Mouse (Mus musculus): ENCODE measurements around the gene Scyl1.

Gene Scyl1

DNA sequence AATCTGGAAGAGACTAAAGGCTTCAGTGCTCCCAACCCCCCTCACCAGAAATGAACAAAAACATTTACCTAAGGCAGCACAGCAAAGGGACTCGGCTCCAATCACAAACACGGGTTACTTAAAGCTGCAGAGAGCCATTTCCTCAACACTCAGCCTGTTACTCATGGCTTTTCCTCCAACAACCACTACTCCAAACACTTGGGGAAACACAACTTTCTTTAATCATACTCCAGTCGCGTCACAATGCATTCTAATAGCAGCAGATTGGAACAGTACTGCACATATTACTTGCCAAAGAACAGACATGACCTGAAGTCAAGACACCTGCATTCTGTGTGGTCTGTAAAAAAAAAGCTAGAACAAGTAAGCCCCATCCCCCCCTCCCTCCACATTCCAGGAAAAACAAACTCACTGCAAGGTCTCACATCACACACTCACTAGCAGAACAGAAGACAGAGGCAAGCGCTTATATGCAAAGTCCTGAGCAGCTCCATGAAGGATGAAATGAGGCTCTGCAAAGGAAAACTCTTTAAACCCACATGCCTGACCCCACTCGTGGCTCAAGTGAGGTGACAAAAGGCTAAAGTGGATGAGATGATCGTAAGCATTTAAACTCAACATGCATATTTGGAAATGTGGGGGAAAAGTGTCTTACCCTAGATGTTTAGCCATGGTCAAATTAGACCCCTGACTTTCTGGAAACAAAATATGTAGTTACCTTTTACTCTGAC, 26.3 kb upstream of the Scyl1 start:
- CTCF ChIA-PET, result interaction anchor here in 2 of 4 experiments (1.0 to 2.4 kb wide), 7 partner anchors 11 to 248 kb away, joined by 3 to 16 read pairs (median 4); no protein-coding TSS in a partner anchor
- POLR2A ChIA-PET, result interaction anchor here (0.6 to 19.0 kb wide), 37 partner anchors 6 to 444 kb away, joined by 3 to 4129 read pairs (median 10); partner anchors contain the start of genes Frmd8 (in 3 of the 4), Slc25a45 (in 3 of the 4), Tigd3 (in 2 of the 4) and Atg2a (in 1 of the 4)

DNA sequence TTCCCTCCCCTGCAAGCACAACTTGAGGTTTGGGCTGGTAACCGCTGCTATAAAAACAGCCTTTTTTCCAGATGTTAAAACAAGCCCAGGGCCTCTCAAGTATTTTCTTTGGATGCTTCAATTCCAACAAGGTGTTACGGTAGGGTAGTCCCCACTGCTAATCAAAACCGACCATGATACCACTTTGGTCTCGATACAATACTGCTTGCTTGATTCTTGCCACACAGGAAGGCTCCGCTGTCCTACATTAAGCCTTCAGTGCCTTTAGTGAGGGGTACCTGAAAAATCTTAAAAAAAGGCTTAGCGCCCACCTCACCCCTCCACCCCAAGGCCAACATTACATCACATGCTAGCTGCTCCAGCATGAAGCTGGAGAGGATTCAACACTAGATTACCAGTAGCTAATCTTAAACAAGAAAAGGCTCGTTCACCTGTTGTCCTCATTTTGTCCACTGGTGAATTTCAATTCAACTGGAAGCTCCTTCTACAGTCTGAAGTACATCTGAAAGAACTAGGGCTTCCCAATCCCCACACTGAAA, 25.4 kb upstream of the Scyl1 start:
- CTCF ChIA-PET, result interaction anchor here in 2 of 4 experiments (0.9 to 10.7 kb wide), 10 partner anchors 9 to 249 kb away, joined by 3 to 308 read pairs (median 4); partner anchors contain the start of genes Frmd8 (in 1 of the 2) and Slc25a45 (in 1 of the 2)
- POLR2A ChIA-PET, result interaction anchor here (0.7 to 19.0 kb wide), 54 partner anchors 3 to 488 kb away, joined by 3 to 4129 read pairs (median 7); partner anchors contain the start of genes Frmd8 (in 3 of the 4), Slc25a45 (in 3 of the 4), Tigd3 (in 3 of the 4) and Cfl1 (in 2 of the 4)

DNA sequence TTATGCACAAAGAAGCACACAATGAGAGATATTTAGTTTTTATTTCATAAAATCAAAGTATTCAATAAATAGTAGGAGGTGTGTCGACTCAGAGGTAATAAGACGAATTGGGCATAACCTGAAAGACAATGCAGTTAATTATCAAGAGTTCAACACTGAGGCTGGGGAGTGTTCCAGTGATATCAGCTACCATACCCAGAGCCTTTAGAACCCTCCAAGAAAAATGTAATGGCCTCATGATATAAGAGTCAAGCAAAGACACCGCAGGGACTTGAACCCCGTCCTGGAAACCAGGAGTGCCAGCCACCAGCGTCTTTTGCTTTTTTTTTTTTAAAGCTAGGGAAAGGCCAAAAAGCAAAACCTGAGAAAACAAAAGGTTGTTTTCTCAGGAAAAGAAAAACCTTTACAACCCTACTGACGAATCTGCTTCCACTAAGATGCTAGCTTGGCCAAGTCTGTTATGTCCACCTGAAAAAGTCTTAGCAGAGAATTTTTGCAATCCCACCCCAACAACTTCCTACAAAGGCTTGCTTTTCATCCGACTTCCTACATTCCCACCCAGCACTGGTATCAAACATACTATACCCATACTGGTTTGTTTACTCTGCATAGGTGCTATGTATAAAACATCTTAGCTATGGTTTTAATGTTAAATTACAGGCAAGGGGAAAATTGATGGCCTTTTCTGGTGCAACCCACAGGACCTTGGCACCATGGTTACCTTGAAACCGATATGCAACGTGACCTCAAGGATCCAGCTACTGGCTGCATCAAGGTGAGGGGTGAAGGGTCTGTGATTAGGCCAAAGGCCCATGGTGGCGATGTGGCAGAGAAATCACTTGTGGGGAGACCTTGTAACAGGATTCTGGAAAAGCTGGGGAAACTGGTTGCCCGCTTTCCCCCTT, 24.7 kb upstream of the Scyl1 start:
- ChIA-PET POLR2A (interaction anchor here (0.5 to 19.0 kb wide), 68 partner anchors 4 to 1805 kb away, joined by 3 to 4129 read pairs (median 6); partner anchors contain the start of genes Frmd8 (in 3 of the 4), Tigd3 (in 3 of the 4), Cfl1 (in 2 of the 4) and Scyl1 (in 2 of the 4)), CTCF (interaction anchor here (0.6 to 10.7 kb wide), 10 partner anchors 9 to 160 kb away, joined by 3 to 308 read pairs (median 4); partner anchors contain the start of genes Frmd8 (in 1 of the 4) and Slc25a45 (in 1 of the 4))

DNA sequence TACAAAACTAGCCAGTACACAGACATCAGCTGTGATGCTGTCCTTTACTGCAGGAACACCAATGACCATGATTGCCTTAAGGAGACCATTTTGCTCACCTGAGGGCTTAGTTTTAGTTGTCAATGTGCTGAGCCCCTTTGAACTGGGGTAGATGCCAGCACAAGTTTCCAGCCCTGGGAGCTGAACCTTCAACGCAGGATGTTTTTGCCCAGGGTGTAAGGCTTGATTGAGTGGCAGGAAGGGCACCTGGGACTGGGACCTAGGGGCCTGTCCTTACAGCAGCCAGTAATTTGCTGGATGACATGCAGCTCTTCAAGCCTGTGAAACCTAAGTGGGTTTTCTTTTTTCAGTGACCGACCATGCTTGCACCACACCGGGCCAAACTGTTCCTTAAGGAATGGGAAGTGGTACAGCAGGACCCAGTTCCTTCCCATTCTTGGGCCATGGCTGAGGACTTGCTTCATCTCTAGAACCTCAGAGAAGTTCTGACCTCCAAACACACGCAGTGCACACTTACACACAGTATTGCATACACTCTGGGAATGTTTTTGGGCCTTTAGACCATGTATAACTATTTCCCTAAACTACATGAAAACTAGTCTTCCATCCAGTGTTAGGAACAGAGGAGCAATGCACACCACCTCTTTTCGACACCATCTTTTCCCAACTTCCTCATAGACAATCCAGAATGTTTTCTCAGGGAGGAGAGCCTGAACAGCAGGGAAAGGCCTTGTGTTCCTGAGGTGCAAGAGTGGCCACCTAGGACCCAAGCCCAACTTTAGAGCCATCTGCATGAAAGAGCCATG, 23.8 kb upstream of the Scyl1 start:
- POLR2A ChIA-PET, result interaction anchor here (0.5 to 19.0 kb wide), 66 partner anchors 4 to 475 kb away, joined by 3 to 4129 read pairs (median 6); partner anchors contain the start of genes Frmd8 (in 3 of the 4), Slc25a45 (in 3 of the 4), Tigd3 (in 3 of the 4) and Atg2a (in 2 of the 4)
- CTCF ChIA-PET, result interaction anchor here in 3 of 4 experiments (0.6 to 10.7 kb wide), 11 partner anchors 8 to 192 kb away, joined by 3 to 308 read pairs (median 12); partner anchors contain the start of genes Frmd8 (in 1 of the 3) and Slc25a45 (in 1 of the 3)

DNA sequence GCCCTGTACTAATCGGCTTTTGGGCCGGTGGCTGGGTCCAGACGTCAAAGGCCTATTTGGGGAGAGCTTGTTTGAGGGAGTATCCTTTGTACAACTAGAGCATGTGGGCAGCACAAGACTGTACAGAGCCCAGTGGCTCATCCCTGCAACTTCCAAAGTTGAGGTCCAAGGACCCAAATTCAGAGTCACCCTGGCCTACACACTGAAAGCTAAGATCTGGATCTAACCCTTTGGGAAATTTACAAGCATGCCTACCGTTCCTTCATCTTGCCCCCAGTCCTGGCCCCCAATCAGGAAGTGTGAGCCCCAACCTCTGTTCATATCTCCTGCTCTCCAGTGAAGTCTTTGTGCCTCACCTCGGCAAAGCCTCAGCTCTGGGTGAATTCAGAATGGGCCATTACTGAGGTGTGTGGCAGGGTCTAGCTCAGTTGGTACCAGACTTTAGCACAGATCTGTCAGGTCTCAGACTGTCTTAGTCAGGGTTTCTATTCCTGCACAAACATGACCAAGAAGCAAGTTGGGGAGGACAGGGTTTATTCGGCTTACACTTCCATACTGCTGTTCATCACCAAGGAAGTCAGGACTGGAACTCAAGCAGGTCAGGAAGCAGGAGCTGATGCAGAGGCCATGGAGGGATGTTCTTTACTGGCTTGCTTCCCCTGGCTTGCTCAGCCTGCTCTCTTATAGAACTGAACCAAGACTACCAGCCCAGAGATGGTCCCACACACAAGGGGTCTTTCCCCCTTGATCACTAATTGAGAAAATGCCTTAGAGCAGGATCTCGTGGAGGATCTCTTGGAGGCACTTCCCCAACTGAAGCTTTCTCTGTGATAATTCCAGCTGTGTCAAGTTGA, 22.9 kb upstream of the Scyl1 start:
- CTCF ChIA-PET, result interaction anchor here (0.6 to 10.7 kb wide), 40 partner anchors 8 to 482 kb away, joined by 3 to 308 read pairs (median 5); partner anchors contain the start of genes Frmd8 (in 2 of the 4), Slc25a45 (in 2 of the 4), Tigd3 (in 2 of the 4) and Capn1 (in 1 of the 4)
- POLR2A ChIA-PET, result interaction anchor here (0.6 to 19.0 kb wide), 69 partner anchors 3 to 447 kb away, joined by 3 to 4129 read pairs (median 5); partner anchors contain the start of genes Frmd8 (in 3 of the 4), Slc25a45 (in 3 of the 4), Tigd3 (in 3 of the 4) and Cfl1 (in 2 of the 4)

DNA sequence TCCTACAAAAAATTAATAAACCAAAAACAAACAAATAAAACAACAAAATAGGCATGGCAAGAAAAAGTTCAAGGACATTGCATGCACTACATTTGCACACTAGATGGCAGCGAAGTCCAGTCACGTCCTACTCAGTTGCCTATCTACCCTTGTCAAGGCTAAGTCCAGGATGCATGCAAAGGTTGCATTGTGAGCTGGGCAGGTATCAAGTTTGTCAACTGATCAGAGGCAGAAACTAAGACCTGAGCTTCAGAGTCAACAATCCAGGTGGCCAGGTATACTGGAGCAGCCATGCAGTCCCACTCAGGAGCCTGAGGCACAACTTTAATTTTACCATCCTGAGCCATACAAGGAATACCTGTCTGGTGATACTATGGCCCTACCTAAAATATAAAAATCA, 21.9 kb upstream of the Scyl1 start:
- ChIA-PET POLR2A (interaction anchor here (0.6 to 19.0 kb wide), 52 partner anchors 6 to 580 kb away, joined by 3 to 4129 read pairs (median 6); partner anchors contain the start of genes Frmd8 (in 3 of the 4), Slc25a45 (in 3 of the 4), Tigd3 (in 2 of the 4) and Ccdc85b (in 1 of the 4)), CTCF (interaction anchor here (0.6 to 10.7 kb wide), 57 partner anchors 9 to 483 kb away, joined by 3 to 308 read pairs (median 4); partner anchors contain the start of genes Slc25a45 (in 3 of the 4), Frmd8 (in 2 of the 4), Tigd3 (in 2 of the 4) and Capn1 (in 1 of the 4))

DNA sequence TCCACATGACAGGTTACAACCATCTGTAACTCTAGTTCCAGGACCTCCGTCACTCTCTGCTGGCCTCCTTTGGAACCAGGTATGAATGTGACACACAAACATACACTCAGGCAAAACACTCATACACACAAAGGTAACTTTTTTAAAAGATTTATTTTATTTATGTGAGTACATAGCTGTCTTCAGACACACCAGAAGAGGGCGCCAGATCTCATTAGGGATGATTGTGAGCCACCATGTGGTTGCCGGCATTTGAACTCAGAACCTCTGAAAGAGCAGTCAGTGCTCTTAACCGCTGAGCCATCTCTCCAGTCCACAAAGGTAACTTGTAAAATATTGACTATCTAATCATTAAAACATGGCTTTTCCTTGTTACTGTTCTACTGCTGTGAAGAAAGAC, 20.1 kb upstream of the Scyl1 start:
- CTCF ChIA-PET, result interaction anchor here (0.6 to 10.7 kb wide), 15 partner anchors 17 to 340 kb away, joined by 3 to 308 read pairs (median 3); partner anchors contain the start of genes Cdc42ep2 (in 1 of the 4), Frmd8 (in 1 of the 4) and Slc25a45 (in 1 of the 4)
- POLR2A ChIA-PET, result interaction anchor here (0.6 to 19.0 kb wide), 25 partner anchors 8 to 304 kb away, joined by 3 to 4129 read pairs (median 10); partner anchors contain the start of genes Cfl1 (in 1 of the 4), Fam89b (in 1 of the 4), Frmd8 (in 1 of the 4) and Kat5 (in 1 of the 4)

DNA sequence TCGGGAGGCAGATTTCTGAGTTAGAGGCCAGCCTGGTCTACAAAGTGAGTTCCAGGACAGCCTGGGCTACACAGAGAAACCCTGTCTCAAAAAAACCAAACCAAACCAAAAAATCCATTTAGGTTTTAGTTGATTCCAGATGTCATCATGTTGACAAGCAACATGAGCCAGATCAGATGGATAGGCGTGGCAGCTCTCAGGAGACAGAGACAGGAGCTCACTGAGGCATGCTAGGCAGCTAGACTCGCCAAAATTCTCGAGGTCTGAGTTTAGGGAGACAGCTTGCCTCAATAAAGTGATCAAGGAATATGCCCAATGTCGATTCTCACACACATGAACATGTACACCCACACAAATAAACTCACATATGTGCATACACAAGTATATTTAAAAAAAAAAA, 17.8 kb upstream of the Scyl1 start:
- CTCF ChIA-PET, result interaction anchor here (0.6 to 10.7 kb wide), 21 partner anchors 10 to 738 kb away, joined by 3 to 308 read pairs (median 4); partner anchors contain the start of genes Cdc42ep2 (in 1 of the 4), Frmd8 (in 1 of the 4) and Slc25a45 (in 1 of the 4)
- POLR2A ChIA-PET, result interaction anchor here in 3 of 4 experiments (0.6 to 19.0 kb wide), 22 partner anchors 10 to 338 kb away, joined by 3 to 4129 read pairs (median 26); partner anchors contain the start of genes Frmd8 (in 2 of the 3), Mus81 (in 2 of the 3), Slc25a45 (in 2 of the 3) and Tigd3 (in 2 of the 3)

DNA sequence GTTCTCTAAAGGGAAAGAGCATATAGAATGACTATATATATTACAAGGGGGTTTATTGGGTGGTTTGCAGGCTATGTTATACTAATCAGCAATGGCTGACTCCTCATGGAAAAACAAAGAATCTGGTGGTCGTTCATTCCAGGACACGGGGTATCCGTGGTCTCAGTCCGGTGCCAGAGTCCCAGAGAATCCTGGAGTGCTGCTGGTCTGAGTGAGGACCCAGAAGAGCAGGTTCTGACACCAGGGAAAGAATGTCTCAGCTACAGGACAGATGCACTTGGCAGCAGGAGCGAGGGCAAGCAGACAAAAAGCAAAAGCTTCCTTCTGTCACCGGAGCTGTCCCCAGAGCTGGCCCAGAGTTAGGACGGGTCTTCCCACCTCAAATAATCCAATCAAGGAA, 17.4 kb upstream of the Scyl1 start:
- ChIA-PET CTCF (interaction anchor here (0.6 to 10.7 kb wide), 22 partner anchors 29 to 737 kb away, joined by 3 to 308 read pairs (median 12); partner anchors contain the start of genes Cdc42ep2 (in 1 of the 4), Frmd8 (in 1 of the 4), Slc25a45 (in 1 of the 4) and Tigd3 (in 1 of the 4)), POLR2A (interaction anchor here (0.7 to 19.0 kb wide), 24 partner anchors 10 to 339 kb away, joined by 3 to 4129 read pairs (median 26); partner anchors contain the start of genes Frmd8 (in 2 of the 4), Slc25a45 (in 2 of the 4), Cfl1 (in 1 of the 4) and Mus81 (in 1 of the 4))

DNA sequence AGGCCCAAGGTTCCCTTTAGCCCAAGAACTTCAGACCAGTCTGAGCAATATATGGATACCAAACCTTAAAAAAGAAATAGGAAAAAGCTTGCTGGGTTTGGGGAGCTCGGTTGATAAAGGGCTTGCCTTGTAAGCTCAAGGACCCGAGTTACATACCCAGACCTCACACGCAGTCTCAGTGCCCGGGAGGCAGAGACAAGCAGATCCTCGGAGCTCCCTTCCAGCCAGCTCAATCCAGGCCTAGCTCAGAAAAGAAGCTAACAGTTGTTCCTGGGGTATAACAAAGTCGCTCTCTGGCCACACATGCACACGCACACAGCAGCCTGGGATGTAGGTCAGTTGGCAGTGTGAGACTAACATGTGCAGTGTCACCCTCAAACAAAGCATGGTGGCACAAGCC, 16.7 kb upstream of the Scyl1 start:
- ChIA-PET POLR2A (interaction anchor here (0.8 to 19.0 kb wide), 61 partner anchors 10 to 482 kb away, joined by 3 to 4129 read pairs (median 7); partner anchors contain the start of genes Frmd8 (in 3 of the 4), Slc25a45 (in 3 of the 4), Tigd3 (in 3 of the 4) and Capn1 (in 2 of the 4)), CTCF (interaction anchor here (0.6 to 10.7 kb wide), 90 partner anchors 10 to 1480 kb away, joined by 3 to 308 read pairs (median 10); partner anchors contain the start of genes Frmd8 (in 3 of the 4), Slc25a45 (in 3 of the 4), Tigd3 (in 3 of the 4) and Ap5b1 (in 1 of the 4))

DNA sequence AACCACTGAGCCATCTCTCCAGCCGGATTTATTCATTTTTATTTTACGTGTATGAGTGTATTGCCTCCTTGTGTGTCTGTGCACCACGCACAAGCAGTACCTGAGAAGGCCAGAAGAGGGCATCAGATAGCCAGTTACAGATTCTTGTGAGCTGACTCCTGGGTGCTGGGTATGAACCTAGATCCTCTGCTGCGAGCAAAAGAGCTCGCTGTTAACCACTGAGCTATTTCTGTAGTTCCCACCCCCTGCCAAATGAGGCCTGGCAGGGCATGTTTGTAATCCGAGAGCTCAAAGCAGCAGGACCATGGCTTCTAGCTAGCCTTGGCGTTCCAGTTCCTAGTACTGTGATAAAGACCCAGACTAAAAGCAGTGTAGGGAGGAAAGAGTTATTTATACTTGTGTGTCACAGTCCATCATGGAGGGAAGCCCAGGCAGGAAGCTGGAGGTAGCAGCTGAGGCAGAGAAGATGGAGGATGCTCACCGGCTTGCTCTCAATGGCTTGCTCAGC, 16.0 kb upstream of the Scyl1 start:
- CTCF ChIA-PET, result interaction anchor here (0.5 to 10.7 kb wide), 234 partner anchors 8 to 1481 kb away, joined by 3 to 308 read pairs (median 4); partner anchors contain the start of genes Frmd8 (in 4 of the 4), Scyl1 (in 4 of the 4), Slc25a45 (in 4 of the 4) and Snx15 (in 3 of the 4)

DNA sequence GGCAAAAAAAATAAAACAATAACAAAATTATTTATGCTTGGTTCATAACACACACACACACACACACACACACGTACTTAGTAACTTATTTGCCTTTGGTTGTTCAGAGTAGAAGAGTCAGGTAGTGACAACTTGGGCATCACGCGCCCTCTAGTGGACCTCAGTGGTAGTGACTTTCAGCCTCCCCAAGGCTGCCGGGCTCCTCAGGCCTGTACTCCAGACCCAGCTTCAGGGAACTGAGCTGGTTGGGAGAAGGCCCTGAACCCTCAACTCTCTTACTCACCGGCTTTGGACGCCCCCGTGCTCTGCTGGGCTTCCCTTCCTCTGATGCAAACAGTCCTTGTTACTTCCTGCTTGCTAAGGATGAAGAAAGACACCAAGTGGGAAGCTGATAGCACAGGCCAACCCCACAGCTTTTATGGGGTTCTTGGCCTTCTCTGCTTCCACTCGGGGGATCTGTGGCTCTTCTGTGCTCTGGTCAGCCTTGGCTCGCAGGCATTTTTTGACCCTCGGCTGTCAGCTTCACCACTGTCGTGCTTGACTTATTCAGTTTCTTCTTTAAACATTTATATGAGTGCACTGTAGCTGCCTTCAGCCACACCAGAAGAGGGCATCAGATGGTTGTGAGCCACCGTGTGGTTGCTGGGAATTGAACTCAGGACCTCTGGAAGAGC, 15.4 kb upstream of the Scyl1 start:
- POLR2A ChIA-PET, result interaction anchor here (0.5 to 19.0 kb wide), 109 partner anchors 8 to 516 kb away, joined by 3 to 4129 read pairs (median 5); partner anchors contain the start of genes Frmd8 (in 3 of the 4), Slc25a45 (in 3 of the 4), Tigd3 (in 3 of the 4) and Ap5b1 (in 2 of the 4)
- CTCF ChIA-PET, result interaction anchor here (0.5 to 10.7 kb wide), 204 partner anchors 8 to 733 kb away, joined by 3 to 308 read pairs (median 5); partner anchors contain the start of genes Frmd8 (in 4 of the 4), Scyl1 (in 4 of the 4), Slc25a45 (in 4 of the 4) and Capn1 (in 3 of the 4)

More for the DNA sequence above, 16.0 kb upstream of the Scyl1 start:
- POLR2A ChIA-PET, result interaction anchor here (0.6 to 19.0 kb wide), 115 partner anchors 8 to 515 kb away, joined by 3 to 4129 read pairs (median 5); partner anchors contain the start of genes Tigd3 (in 4 of the 4), Frmd8 (in 3 of the 4), Slc25a45 (in 3 of the 4) and Ap5b1 (in 2 of the 4)
